Mouse (Mus musculus) erythroblast, adult 5-6 weeks (primary cell): Measurements from ENCODE around the gene Tvp23b. TPM values are rescaled to one million over a fixed set of nuclear protein-coding genes. Genes with fewer than 3 reads are reported as not detected.

Experiments
- ATAC-seq: replicated peaks from 2 replicates; pipeline ENCODE4 v1.8.0; 2016; ENCODE audit warnings: moderate number of reproducible peaks, mild to moderate bottlenecking, moderate TSS enrichment, inconsistent platforms; ENCODE audit not compliant: poor library complexity, low FRiP score, severe bottlenecking
- total RNA-seq, 2 experiments: library from RNA; stranded (forward) in 1 of 2; stranded (reverse) in 1 of 2; fragments of 150-400 nt in 1 of 2; fragments of 200-764, 138-1000 nt in 1 of 2; gene quantifications; 2 replicates each; pipeline versions ENCODE4 v1.2.3 to v1.2.4; 2015 to 2017; ENCODE audit warnings: low replicate concordance in 2 of 2

Tvp23b gene
- total RNA-seq, 2 experiments from 2014 or later = 2.7 to 5.7 TPM

DNA sequence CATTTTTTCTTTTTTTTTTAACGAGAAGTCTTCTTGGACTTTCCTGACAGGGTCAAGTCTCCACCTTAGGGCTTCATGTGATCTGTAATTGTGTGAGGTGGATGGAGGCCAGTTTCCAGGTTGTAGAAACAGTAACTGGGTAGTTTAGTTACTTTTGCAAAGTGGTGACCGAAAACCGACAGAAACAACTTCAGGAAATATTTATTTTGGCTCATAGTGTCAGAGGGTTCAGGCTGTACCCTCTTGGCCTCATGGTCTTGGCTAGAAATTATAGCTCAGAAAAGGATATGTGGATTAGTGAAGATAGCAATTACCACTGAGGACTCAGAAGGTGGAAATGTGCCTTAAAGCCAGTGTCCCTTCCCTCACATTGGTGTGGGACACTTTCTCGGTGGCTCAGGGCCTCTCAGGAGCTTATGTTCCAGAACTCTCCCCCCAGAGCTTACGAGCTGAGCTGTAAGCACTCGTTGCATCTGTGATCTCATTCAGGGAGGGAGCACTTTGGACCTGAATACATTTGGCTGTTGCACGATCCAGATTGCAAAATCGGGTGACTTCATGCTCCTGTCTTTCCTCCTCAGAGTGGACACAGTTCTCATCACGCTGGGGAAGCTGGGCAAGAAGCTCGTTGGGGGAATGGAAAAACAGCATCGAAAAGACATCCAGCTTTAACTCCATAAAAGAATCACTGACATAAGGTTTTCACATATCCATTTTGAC, 55.7 kb downstream of the Tvp23b start:
- ATAC-seq = no peak

DNA sequence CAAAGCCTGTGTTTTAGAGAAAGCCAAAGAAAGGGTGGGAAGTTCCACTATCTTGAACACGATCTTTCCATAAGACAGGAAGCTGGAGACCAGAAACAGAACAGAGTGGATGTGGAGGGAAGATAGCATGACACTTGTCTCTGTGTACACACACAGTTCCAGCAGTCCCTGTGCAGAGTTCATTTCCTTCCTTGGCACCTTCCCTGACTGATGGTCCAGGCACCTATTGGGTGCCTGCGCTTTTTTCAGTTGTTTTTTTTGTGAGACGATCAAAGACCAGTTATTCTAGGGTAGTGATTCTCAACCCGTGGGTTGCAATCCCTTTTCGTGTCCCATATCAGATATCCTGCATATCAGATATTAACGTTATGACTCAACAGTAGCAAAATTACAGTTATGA, 58.7 kb downstream of the Tvp23b start:
- no peak for ATAC-seq

DNA sequence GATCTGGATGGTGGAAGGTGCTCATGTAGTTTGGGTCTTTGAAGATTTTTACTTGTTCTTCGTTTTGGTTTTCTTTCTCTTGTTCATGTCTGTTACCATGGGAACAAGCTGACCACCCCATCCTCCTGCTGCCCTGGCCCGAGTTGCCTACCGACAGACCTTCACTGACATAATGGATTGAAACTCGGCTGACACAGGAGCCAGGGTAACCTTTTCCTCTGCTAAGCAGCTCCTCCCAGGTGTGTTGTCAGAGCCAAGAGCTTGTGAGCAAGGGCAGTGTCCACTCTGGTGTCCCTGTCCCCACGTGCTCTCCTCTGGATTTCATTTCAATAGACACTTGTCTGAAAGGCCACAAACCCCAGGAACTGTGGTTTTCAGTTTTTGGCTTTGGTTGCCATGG, 59.7 kb downstream of the Tvp23b start:
- ATAC-seq = no peak

DNA sequence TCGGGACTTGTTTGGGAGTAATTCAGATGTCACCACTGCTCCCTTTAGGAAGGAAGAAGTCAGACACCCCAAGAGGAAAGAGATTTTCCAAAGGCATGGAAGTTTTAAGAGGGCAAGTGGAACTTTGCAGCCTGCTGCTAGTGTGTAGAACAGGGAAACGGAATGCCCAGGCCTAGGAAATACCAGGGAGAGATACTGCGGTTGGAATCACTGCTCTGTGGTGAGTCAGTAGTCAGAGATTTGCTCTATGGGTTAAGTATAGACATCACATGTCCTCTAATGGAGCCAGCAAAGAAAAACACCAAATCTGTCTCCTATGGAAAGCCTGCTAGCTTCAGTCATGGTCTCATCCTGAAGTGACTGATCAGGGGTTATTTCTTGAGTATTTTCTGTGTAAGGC, 60.9 kb downstream of the Tvp23b start:
- ATAC-seq = no peak

DNA sequence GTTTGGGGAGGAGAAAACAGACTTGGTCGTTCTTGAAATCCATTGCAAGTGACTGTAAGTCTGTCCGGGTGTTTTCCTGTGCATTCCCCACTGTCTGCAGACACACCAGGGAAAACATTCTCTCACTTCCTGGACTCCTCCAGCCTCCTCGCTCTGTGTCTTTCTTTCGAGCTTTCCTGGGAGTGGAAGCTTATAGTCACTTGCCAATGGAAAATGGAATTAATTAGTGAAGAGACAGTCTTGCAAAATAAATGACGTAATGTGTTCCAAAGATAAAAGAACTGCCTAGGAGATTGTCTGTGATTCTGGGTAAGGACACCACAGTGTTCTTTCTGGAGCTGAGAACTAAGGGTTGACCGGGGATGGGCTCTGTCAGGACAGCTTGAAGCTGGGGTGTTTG, 64.3 kb downstream of the Tvp23b start:
- ATAC-seq = no peak

DNA sequence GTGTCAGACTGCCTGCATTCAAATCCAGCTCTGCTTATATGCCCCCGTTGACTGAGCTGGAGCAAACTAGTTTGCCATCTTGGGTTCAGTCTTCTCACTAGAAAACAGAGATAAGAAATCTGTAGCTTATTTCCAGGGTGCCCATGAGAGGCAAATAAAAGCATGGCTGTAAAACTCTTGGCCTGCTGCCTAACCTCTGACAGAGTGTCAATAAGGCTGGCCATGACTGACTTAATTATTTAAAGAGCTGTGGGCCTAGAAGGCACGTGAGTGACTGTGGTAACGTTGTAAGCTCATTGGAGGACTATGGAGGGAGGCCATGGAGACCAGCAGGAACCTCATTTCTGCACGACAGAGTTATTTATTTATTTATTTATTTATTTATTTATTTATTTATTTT, 66.3 kb downstream of the Tvp23b start:
- ATAC-seq = no peak

DNA sequence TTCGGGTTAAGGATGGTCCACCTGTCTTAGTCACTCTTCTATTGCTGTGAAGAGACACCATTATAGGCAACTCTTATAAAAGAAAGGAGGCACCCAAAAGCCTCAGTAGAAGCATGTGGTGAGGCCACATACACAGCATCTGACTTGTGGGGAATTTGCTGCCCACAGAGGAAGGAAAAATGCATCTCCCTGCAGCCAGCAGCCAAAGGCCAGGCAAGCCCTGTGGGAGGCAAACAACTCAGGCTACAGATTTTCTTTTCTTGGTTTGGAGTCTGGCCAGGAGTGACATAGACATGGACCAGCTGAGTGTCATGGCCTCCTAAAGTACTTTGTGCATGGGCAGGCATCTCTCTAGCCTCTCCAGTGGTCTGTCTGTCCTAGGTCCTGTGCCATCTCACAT, 70.3 kb downstream of the Tvp23b start:
- ATAC-seq = no peak

DNA sequence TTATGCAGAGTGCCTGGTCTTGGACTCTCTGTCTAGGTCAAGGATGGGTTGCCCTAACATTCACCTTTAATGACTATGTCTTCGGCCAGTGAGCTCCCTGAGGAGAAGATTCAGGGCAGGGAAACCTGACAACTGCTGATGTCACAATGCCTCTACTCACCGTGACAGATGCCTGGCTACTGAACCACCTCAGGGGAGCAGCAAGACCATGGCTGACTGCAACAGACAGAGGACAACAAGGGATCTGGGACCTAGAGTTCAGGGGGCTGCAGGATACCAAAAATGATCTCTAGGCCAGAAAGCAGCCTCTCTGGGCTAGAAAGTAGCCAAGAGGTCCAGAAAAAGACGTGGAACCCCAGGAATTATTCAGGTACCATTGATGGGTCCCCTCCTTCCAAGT, 71.8 kb downstream of the Tvp23b start, which contains the start of gene Cdrt4:
TSS of gene Cdrt4 (plus strand) at position 182 of the 400 bp plus-strand sequence.
- no peak for ATAC-seq

DNA sequence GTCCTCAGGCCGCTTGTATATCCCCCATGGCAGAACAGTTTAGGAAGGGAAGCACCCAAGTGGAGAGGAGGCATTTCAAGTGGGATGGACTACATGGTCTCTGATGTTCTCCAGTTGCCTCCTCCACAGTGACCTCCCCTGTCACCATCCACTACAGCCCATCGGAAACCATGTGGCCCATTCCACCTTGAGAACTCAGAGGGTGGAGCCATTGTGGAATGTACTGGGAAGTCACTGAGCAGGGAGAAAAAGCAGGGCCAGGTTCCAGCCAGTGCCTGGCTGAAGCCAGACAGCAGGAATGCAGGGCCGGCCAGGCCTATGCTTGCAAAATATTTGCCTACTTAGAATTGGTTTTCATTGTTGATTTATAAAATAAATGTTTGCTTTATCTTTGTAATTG, 75.5 kb downstream of the Tvp23b start:
- no peak for ATAC-seq

DNA sequence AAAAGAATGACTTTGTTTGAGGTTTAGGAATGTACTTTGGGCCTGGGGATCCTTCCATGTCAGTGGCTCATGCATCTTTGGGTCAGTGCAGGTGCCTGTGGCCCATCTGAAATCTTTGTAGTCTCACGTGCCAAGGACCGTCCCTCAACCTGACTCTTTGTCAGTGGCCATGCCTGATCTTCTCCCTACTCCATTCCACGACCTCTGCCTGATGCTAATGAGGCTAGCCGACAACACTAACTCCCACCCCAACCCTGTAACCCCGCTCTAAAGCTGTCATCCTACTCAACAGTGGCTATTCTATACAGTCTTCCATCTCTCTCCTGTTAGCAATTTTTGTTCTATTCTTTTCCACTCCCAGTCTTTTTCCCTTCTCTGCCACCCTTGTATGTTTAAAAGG, 75.9 kb downstream of the Tvp23b start:
- no peak for ATAC-seq

DNA sequence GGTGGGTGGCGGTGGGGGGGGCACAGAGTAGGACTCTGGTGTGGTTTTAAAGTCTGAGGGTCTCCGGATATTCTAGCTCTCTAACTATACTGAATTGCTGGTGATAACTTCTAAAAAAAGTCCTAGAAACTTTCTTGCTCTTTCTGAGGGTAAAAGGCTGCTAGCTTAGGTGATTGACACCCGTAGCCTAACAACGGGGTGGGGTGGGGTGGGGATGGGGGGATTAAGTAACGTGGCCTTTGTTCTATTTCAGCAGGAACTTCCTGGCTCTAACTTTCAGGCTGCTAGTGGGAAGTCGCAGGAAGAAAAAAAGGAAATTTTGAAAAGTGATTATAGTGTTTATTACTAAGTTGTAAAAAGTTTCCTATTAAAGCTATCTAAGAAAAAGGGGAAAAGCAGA, 76.5 kb downstream of the Tvp23b start:
- no peak for ATAC-seq

DNA sequence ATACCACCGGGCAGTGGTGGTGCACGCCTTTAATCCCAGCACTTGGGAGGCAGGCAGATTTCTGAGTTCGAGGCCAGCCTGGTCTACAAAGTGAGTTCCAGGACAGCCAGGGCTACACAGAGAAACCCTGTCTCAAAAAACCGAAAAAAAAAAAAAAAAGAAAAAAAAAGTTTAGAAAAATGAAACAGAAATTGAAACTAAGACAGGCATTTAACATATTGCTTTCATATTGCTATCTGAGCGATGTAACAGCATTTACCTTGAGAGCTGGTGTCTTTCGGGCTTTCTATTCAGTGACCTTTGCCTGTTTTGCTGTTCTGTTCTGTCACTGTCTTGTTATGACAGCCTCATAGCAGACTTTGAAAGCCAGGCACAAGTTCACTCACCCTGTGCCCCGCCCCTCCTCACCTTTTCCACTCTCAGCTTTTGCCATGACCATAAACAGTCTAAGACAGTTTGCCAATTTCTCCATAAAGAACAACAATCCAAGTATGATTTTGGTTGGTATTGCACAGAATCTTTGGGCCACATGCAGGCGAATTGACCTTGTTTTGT, 78.4 kb downstream of the Tvp23b start:
- ATAC-seq = no peak

DNA sequence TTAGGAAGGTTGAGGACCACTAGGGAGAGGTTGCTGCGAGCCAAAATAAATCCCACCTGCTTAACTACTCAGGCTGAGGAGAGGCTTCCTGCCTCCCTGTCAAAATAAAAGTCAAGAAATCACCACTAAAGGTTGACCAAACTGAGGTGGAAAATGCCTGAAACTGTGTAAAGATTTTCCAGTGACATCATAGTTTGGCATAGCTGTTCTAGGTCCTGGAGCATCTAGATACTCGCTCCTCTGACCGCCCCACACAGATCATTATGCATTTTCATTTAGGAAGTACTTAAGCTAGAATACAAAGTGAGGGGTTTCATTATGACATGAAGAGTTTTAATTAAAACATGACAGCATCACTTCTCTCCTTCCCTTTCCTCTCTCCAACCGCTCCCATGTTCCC, 84.0 kb downstream of the Tvp23b start:
- no peak for ATAC-seq

DNA sequence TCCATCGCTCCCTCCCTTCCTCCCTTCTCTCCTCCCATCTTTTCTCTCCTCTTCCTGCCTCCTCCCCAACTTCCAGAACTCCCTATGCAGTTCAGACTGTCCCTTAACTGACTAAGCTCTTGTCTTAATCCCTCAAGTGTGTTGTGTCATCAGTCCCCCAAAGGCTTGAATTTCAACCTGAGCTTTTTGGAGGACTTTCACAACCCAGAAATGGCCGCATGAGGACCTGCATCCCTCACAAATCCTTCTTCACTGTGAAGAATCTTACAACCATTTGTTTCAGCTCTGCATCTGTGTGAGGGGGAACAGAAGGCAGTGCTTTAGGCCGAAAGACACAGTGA, 87.1 kb downstream of the Tvp23b start:
- ATAC-seq = no peak

Other genes with a start within 250 kb of the Tvp23b start
- not detected in 2 replicates for gene Lrrc75a, start 230.9 kb upstream of the Tvp23b start, total RNA-seq (2015; ENCODE audit: low replicate concordance)
- 0.84 and 1.5 TPM in 2 replicates for gene Lrrc75a, start 230.9 kb upstream of the Tvp23b start, total RNA-seq (2017; ENCODE audit: low replicate concordance)
- gene Mmgt2, start 230.8 kb upstream of the Tvp23b start, total RNA-seq (2015; ENCODE audit: low replicate concordance) = 1.3 and 1.5 TPM in 2 replicates
- gene Mmgt2, start 230.8 kb upstream of the Tvp23b start, total RNA-seq (2017; ENCODE audit: low replicate concordance) = 2.8 TPM in 1 of 2 replicates, not detected in the other
- gene Zfp287, start 147.6 kb upstream of the Tvp23b start, total RNA-seq (2015; ENCODE audit: low replicate concordance) = not detected in 2 replicates
- 0.98 TPM in 1 of 2 replicates, not detected in the other for gene Zfp287, start 147.6 kb upstream of the Tvp23b start, total RNA-seq (2017; ENCODE audit: low replicate concordance)
- gene Gm10428, start 126.4 kb upstream of the Tvp23b start, total RNA-seq (2015; ENCODE audit: low replicate concordance) = not detected in 2 replicates
- not detected in 2 replicates for gene Gm10428, start 126.4 kb upstream of the Tvp23b start, total RNA-seq (2017; ENCODE audit: low replicate concordance)
- 0.63 TPM in 1 of 2 replicates, not detected in the other for gene Zfp286, start 90.0 kb upstream of the Tvp23b start, total RNA-seq (2015; ENCODE audit: low replicate concordance)
- gene Zfp286, start 90.0 kb upstream of the Tvp23b start, total RNA-seq (2017; ENCODE audit: low replicate concordance) = not detected in 2 replicates
- 7.5 and 8.8 TPM in 2 replicates for gene Trim16, start 59.2 kb upstream of the Tvp23b start, total RNA-seq (2015; ENCODE audit: low replicate concordance)
- 4.3 and 8.5 TPM in 2 replicates for gene Trim16, start 59.2 kb upstream of the Tvp23b start, total RNA-seq (2017; ENCODE audit: low replicate concordance)
- not detected in 2 replicates for gene Fbxw10, start 32.4 kb upstream of the Tvp23b start, total RNA-seq (2015; ENCODE audit: low replicate concordance)
- gene Fbxw10, start 32.4 kb upstream of the Tvp23b start, total RNA-seq (2017; ENCODE audit: low replicate concordance) = 0.42 TPM in 1 of 2 replicates, not detected in the other
- gene Cdrt4, start 71.7 kb downstream of the Tvp23b start, total RNA-seq (2015; ENCODE audit: low replicate concordance) = not detected in 2 replicates
- gene Cdrt4, start 71.7 kb downstream of the Tvp23b start, total RNA-seq (2017; ENCODE audit: low replicate concordance) = not detected in 2 replicates
- not detected in 2 replicates for gene Tekt3, start 182.2 kb downstream of the Tvp23b start, total RNA-seq (2015; ENCODE audit: low replicate concordance)
- not detected in 2 replicates for gene Tekt3, start 182.2 kb downstream of the Tvp23b start, total RNA-seq (2017; ENCODE audit: low replicate concordance)
- 3.8 TPM in 1 of 2 replicates, not detected in the other for gene Pmp22, start 249.5 kb downstream of the Tvp23b start, total RNA-seq (2015; ENCODE audit: low replicate concordance)
- gene Pmp22, start 249.5 kb downstream of the Tvp23b start, total RNA-seq (2017; ENCODE audit: low replicate concordance) = 0.28 TPM in 1 of 2 replicates, not detected in the other